Mouse (Mus musculus): ENCODE results near the gene Fcor. TPM values are rescaled to one million over a fixed set of nuclear protein-coding genes. Genes with fewer than 3 reads are reported as not detected.

Fcor gene
- polyA plus RNA-seq (2017; shearing (Covaris generic)) = not detected

DNA sequence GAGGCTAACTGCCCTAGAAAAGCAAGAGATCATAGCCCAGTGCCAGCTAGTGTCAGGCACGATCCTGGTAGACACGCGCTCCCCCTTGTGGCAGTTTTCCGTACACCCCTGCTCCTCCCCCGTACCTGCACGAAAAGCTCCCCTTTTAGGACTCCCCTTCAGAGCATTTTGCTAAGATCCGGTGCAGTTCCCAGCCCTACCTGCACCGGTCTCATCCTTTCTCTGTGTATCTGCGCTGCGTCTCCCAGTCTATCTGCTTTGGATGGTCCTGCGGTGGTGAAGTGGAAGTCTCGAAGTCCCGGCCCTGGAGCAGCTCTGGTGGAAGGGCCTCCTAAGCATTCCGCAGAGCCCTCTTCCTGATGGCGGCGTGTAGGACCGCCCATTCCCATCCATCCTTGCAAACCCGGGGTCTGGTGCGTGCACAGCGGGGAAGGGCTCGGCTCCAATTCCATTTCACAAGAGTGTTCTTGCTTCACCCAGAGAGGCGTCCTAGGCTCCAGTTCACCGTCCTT is at the start of gene Fcor:
TSS of gene Fcor (minus strand) at position 383 of the 512 bp plus-strand sequence.

DNA sequence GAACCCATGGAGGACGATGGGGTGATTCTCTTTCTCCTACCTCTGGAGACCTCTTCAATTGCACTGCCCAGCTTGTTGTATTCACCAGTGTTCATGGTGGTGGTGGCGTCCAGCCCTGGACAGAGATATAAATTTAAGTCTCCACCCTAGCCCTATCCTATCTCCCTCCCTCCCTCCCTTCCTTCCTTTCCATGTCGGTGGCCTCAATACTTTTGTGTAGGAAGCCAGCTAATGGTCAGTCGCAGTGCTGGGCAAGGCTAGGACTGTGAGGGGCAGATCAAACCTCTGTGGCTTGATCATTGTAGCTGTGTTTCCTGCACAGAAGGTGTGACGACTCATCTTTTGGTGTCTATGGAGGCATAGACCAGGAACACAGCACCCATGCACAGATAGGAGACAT is 48.4 kb upstream of the Fcor start, which contains the start of gene Clec4g:
TSS of gene Clec4g (minus strand) at position 101 of the 400 bp plus-strand sequence.

DNA sequence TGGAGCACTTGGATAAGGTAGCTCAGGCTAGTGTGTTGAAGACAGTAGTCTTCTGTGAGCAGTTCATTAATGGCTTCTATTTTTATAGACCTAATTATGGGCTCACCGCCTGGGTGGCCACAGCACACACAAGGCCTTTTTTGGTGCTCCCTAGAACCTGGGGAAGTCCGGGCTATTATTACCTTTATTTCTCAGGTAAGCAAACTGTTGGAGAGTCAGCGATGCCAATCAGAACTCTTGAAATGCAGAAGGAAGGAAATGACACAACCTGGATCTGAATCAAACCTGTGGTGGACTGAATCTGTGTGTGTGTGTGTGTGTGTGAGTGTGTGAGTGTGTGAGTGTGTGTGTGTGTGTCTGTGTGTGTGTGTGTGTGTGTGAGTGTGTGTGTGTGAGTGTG is 22.0 kb upstream of the Fcor start, which contains the start of gene Fcer2a:
TSS of gene Fcer2a (minus strand) at position 55 of the 400 bp plus-strand sequence.

DNA sequence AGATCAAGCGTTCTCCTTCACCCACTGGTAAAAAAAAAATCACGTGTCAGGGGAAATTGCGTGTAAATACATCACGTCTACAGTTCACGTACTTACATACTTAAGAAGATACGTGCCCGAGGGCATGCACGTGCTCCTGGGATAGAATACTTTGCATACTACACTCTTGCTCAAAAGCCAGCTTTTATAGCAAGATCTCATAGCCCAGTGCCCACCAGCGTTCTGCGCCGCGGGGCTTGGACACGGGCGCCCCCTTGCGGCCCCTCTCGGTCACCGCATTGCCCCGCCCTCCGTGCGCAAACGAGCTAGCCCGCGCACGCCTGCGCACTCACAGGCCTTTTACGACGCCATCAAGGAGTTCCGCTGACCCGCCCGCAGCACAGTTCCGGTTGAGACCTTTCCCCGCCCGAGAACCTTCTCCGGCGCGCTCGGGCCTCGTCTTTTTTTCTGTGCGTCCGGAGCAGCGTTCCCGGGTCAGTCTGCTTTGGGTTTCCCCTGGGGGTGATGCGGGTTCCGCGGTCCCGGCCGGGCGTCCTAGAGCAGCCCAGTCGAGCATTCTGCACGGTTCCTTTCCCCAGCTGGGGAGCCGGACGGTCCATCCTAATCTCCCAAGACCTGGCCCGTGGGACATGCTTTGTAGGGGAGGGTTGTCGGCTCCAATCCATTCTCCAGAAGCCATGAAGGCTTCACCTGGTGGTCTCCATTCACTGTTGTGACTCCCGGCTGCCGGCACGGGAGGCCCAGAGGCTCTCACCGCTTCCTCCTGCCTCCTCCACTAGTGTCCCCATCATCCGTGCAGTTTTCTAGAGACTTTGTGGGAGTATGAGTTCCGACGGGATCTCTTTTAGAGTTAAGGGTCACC is 4.2 kb upstream of the Fcor start, which contains the start of gene Trappc5:
TSS of gene Trappc5 (plus strand) at position 169 of the 862 bp plus-strand sequence.

DNA sequence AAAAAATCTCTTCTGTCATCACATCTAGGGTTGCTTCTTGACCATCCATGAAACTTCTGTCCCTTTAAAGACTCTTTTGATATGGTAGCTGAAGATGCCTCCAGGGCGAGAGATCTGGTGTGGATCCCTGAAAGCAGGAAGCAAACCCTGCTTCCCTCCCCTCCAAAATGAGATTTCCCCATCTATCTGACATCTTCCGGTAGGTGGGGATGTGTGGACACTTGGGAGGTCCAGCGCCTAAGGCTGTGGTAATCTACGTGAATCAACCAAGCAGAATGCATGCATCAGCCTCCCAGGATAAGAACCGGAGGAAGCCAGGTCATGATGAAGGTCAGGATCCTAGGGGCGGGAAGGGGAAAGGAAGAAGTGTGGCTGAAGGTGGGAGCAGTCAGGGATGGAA is 6.7 kb downstream of the Fcor start, which contains the start of gene Mcemp1:
TSS of gene Mcemp1 (plus strand) at position 248 of the 400 bp plus-strand sequence.

DNA sequence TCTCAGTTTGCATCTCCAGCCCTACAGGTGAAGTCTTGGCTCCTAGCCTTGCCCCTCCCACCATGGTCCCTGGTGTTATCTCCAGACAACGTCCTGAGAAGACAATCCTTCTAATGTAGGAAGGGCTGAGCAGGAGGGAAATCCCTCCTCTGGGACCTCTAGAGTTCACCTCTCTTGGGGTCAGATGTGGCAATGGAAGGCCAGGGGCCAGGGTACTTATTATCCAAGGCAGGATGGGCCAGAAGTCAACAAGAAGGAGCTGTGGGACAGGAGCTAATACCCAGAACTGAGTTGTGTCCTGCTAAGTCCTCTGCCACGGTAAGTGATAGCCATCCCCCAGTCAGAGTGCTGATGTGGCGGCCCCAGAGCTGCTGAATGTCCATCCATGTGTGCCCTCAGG is 16.6 kb downstream of the Fcor start, which contains the start of gene Retn:
TSS of gene Retn (plus strand) at position 245 of the 400 bp plus-strand sequence.

DNA sequence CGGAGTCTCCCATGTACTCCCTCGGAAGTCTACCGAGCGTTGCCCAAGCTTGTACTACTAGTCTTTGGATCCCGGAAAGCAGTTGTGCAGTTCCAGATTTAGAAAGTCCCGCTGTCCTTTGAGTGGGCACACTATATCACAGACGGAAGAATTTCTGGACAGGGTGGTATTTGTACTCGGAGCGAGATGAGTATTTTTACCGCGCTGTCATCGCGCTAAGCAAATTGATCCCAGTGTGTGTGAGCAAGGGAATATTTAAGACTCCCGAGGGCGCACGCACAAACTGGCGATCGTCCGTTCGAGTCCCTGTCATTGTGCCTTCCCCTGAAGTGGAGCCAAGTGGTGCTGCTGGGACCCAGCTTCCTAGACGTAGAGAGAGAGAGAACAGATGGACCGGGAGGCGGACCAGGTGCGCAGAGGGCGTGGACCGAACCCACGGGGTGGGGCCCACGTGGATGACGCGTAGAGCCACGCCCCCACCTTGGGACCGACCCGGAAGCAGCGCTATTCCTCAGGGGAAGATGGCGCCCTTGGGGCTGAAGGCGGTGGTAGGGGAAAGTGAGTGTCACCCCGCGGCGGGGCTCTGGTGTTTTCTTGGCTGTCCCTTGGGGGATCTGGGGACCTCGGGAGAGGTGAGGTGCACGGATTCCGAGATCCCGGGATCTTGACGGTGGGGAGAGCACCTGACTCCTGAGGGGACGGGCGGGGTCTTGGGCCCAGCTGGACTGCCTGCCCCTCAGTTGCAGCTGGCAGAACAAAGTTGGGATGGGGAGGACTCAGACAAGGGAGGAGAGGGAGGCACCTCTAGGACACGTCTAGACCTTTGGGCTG is 41.3 kb downstream of the Fcor start, which contains the start of gene Stxbp2:
TSS of gene Stxbp2 (plus strand) at position 309 of the 831 bp plus-strand sequence.

DNA sequence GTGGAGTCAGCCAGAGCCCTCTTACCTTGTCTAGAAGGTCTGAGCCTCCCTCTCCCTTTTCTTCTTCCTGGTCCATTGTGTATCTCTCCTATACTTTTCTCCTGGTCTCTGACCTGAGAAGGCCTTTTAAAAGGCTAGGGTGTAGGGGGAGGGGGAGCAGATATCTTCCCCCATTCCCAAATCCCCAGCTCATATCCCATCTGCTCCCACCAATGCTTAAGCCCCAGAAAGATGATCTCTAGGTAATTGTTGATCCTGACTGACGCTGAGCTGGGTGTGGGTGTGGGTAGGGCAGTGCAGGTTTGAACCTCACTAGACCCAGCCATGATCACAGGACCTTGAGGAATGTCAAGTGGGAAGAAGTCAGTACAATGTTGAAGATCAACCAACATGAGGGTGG is 46.7 kb downstream of the Fcor start, which contains the start of gene Pcp2:
TSS of gene Pcp2 (minus strand) at position 101 of the 400 bp plus-strand sequence.

DNA sequence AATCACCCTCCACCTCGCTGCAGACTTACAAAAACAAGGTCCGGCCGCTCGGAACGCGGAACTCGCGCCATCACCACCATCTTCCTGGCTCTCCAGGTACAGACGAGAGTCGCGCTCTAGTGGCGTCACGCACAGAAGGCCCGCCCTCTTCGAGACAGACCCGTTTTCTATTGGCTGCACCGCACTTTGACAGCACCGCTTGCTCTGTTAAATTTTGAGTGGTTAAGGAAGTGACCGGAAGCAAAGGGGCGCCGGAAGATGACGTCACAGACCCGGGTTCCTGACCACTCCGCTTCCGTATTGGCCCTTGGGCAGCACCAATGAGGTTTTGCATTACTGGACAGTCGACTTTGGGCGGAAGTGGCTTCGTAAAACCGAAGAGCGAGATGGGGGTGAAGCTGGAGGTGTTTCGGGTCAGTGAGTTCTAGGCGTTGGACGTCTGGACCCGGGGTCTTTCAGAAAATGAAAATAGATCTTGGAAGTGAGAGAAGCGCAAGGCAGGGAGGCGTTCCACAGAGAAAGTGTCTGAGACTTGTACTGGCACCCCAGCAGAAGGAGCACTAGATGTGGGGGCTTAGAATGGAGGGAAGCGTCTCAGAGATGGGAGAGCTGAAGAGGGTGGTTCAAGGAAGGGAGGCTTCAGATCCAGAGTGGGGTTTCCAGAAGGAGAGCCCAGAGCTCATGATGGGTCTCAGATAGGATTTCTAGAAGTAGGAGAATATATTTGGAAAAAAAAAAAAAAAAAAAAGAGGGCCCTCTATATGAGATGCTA is 50.8 kb downstream of the Fcor start, which contains the start of the genes Xab2 and Pet100:
TSS of gene Xab2 (minus strand) at position 118 of the 772 bp plus-strand sequence.
TSS of gene Pet100 (plus strand) at position 350 of the 772 bp plus-strand sequence.

Other genes starting within 250 kb of the Fcor start
- gene Pex11g, start 204.7 kb downstream of the Fcor start, polyA plus RNA-seq (2017; shearing (Covaris generic)) = 5.8 TPM
- not detected for gene Tex45, start 201.5 kb downstream of the Fcor start, polyA plus RNA-seq (2017; shearing (Covaris generic))
- 3.2 TPM for gene Zfp358, start 179.2 kb downstream of the Fcor start, polyA plus RNA-seq (2017; shearing (Covaris generic))
- gene Mcoln1, start 171.9 kb downstream of the Fcor start, polyA plus RNA-seq (2017; shearing (Covaris generic)) = 31.9 TPM
- gene Pnpla6, start 157.0 kb downstream of the Fcor start, polyA plus RNA-seq (2017; shearing (Covaris generic)) = 65.1 TPM
- not detected for gene C330021F23Rik, start 104.4 kb downstream of the Fcor start, polyA plus RNA-seq (2017; shearing (Covaris generic))
- gene Camsap3, start 85.1 kb downstream of the Fcor start, polyA plus RNA-seq (2017; shearing (Covaris generic)) = not detected
- gene Xab2, start 51.0 kb downstream of the Fcor start, polyA plus RNA-seq (2017; shearing (Covaris generic)) = 119 TPM
- 134 TPM for gene Pet100, start 50.8 kb downstream of the Fcor start, polyA plus RNA-seq (2017; shearing (Covaris generic))
- gene Pcp2, start 46.8 kb downstream of the Fcor start, polyA plus RNA-seq (2017; shearing (Covaris generic)) = 0.40 TPM
- 238 TPM for gene Stxbp2, start 41.4 kb downstream of the Fcor start, polyA plus RNA-seq (2017; shearing (Covaris generic))
- gene Retn, start 16.6 kb downstream of the Fcor start, polyA plus RNA-seq (2017; shearing (Covaris generic)) = not detected
- gene Mcemp1, start 6.6 kb downstream of the Fcor start, polyA plus RNA-seq (2017; shearing (Covaris generic)) = not detected
- gene Trappc5, start 3.9 kb upstream of the Fcor start, polyA plus RNA-seq (2017; shearing (Covaris generic)) = 39.1 TPM
- 0.37 TPM for gene Fcer2a, start 21.8 kb upstream of the Fcor start, polyA plus RNA-seq (2017; shearing (Covaris generic))
- gene Clec4g, start 48.3 kb upstream of the Fcor start, polyA plus RNA-seq (2017; shearing (Covaris generic)) = not detected
- not detected for gene Cd209a, start 76.6 kb upstream of the Fcor start, polyA plus RNA-seq (2017; shearing (Covaris generic))
- not detected for gene Cd209e, start 181.9 kb upstream of the Fcor start, polyA plus RNA-seq (2017; shearing (Covaris generic))
- not detected for gene Cd209d, start 206.2 kb upstream of the Fcor start, polyA plus RNA-seq (2017; shearing (Covaris generic))

Measured in activated CD4-positive, CD25-positive, alpha-beta regulatory T cell, adult 9 weeks (primary cell).